Mouse (Mus musculus) midbrain, embryonic 14.5 days (tissue): ENCODE results near the gene Fam98c. TPM values are rescaled to one million over a fixed set of nuclear protein-coding genes. Genes with fewer than 3 reads are reported as not detected.
"Not testable (repeated sequence)": the region's sequence is repeated elsewhere in the genome, so short reads cannot be mapped to it uniquely, and the experiment has no call there.

ENCODE experiments used
- ATAC-seq: fragments of 200-750 bp; cut with Nextera tagmentation; 2 replicates; pipeline ENCODE4 v1.8.0; 2017; ENCODE audit warnings: moderate number of reproducible peaks, moderate library complexity; ENCODE audit not compliant: low FRiP score, low TSS enrichment
- DNase-seq: peaks from one replicate; pipeline ENCODE4 v3.0.0-alpha.2; 2015
- H3K27ac ChIP-seq: fragments of 300-500 bp; sonication (generic); replicated peaks from 2 replicates; pipeline ENCODE4 v1.5.1; 2014; ENCODE audit warnings: mild to moderate bottlenecking, low read depth, low read length, moderate library complexity
- H3K27me3 ChIP-seq: fragments of 300-500 bp; sonication (generic); 2 replicates; pipeline ENCODE4 v1.6.1; 2014; ENCODE audit warnings: low read length, control low read depth, mixed read lengths; ENCODE audit not compliant: control insufficient read depth, insufficient read depth
- H3K36me3 ChIP-seq: fragments of 300-500 bp; sonication (generic); 2 replicates; pipeline ENCODE4 v1.6.1; 2014; ENCODE audit warnings: low read length, control low read depth; ENCODE audit not compliant: control insufficient read depth, insufficient read depth
- H3K4me1 ChIP-seq: fragments of 300-500 bp; sonication (generic); 2 replicates; pipeline ENCODE4 v1.6.1; 2014; ENCODE audit warnings: mild to moderate bottlenecking, antibody characterized with exemption, low read length, control low read depth; ENCODE audit not compliant: control insufficient read depth, insufficient read depth
- H3K4me2 ChIP-seq: fragments of 300-500 bp; sonication (generic); 2 replicates; pipeline ENCODE4 v1.6.1; 2014; ENCODE audit warnings: mild to moderate bottlenecking, low read length, moderate library complexity
- H3K4me3 ChIP-seq: fragments of 300-500 bp; sonication (generic); replicated peaks from 2 replicates; pipeline ENCODE4 v1.5.1; 2014; ENCODE audit warnings: low read depth, low read length
- H3K9ac ChIP-seq: fragments of 300-500 bp; sonication (generic); replicated peaks from 2 replicates; pipeline ENCODE4 v1.6.1; 2014; ENCODE audit warnings: mild to moderate bottlenecking, low read length, moderate library complexity
- H3K9me3 ChIP-seq: fragments of 300-500 bp; sonication (generic); 2 replicates; pipeline ENCODE4 v1.6.1; 2016; ENCODE audit warnings: low read length, control low read depth, mixed read lengths; ENCODE audit not compliant: control insufficient read depth
- WGBS: fragments of 180-500 bp; shearing (Covaris S2); extraction: QIAGEN DNeasy Blood & Tissue Kit; methylation state at CpG from one replicate; pipeline ENCODE4 v1.1.7; 2014; 5-methylcytosine and 5-hydroxymethylcytosine counted together
- polyA plus RNA-seq: library from polyadenylated mRNA; unstranded; fragments of >200 nt; fragmentation: Nextera tagmentation; extraction: Ambion mirVana; gene quantifications from 2 replicates; pipeline ENCODE4 v1.2.1, GENCODE M21; 2014

Fam98c gene
- polyA plus RNA-seq, result 17.7 and 21.3 TPM in 2 replicates

DNA sequence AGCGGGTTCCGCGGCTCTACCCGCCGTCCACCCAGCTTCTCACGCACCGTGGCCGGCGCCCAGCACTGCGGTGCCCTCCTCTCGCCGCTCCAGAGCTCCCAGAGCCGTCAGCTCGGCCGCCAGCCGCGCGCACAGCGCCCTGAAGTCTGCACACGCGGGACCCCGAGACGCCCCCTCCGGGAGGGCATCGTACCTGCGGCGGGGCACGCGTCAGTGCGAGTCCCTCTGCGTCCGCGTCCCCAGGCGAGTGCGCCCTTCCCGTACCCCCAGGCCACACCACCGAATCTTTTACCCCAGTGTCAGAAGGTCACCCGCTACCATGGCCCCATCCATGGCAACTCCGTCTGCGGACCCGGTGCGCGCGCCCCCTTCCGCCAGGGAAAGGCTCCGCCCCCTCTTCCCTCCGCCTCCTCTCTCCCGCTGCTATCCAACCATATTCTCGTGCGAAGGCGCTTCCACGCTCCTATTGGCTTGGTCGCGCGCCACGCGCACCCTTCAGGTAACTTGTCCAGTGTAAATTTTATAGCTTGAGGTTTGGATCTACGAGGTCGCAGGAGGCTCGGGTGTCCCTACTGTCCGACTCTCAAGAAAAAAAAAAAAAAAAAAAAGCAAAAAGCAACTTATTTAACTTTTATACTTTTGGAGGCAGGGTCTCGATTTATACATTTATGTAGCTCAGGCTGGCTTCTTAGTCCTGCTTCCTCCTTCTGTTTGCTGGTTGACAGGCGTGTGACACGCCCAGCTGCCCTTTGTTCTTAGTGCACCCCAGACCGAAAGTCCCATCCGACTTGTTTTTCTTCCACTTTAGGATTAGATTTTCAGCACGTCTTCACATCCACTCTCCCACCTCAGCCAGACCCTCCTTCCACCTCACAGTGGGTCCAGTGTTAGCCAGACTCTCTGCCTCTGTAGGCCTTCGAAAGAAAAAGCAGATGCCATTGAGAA is at the start of gene Fam98c:
Gene Fam98c (minus strand): TSS at position 397 of the 945 bp plus-strand sequence.
- H3K27me3 ChIP-seq, result no peaks in the 10 kb centered on the region
- peak within 1 kb of the TSS; percentile 92 for H3K4me2 ChIP-seq
- H3K4me1 ChIP-seq, result 0 out of 2 replicates have a peak, but pooled peaks cover 5% of the 10 kb centered on the region
- peak; percentile 93 for DNase-seq
- no peaks in the 10 kb centered on the region for H3K9me3 ChIP-seq
- H3K36me3 ChIP-seq, result peaks cover 4% of the 10 kb centered on the region
- H3K27ac ChIP-seq, result peak within 1 kb of the TSS; percentile 87
- H3K9ac ChIP-seq, result peak within 1 kb of the TSS; percentile 69
- ATAC-seq, result peak; percentile 85
- whole genome bisulfite sequencing, result 3% methylated on average over 67 of the region's 68 CpGs
- H3K4me3 ChIP-seq, result peak within 1 kb of the TSS; percentile 72

DNA sequence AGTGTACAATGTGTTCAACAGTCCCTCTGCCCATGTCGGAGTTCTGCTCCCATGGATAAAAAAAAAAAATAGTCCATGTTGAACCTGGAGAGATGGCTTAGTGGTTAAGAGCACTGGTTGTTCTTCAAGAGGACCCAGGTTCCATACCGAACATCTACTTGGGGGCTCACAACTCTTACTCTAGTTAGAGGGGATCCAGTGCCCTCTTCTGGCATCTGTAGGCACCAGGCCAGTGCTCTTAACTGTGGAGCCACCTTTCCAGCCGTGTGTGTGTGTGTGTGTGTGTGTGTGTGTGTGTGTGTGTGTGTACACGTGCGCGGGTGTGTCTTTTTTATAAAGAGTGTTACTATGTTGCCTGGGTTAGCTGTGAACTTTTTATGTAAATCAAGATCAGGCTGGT is 46.5 kb upstream of the Fam98c start:
- H3K27ac ChIP-seq, result no peak overlapping the region
- no peak overlapping the region for H3K9ac ChIP-seq
- no peak overlapping the region for H3K4me2 ChIP-seq
- ATAC-seq (no peak), DNase-seq (no peak)
- no peaks in the 10 kb centered on the region for H3K4me1 ChIP-seq
- H3K4me3 ChIP-seq, result no peak overlapping the region
- 81% methylated on average over 6 of the region's 6 CpGs for WGBS
- no peaks in the 10 kb centered on the region for H3K36me3 ChIP-seq
- no peaks in the 10 kb centered on the region for H3K9me3 ChIP-seq
- H3K27me3 ChIP-seq, result no peaks in the 10 kb centered on the region

DNA sequence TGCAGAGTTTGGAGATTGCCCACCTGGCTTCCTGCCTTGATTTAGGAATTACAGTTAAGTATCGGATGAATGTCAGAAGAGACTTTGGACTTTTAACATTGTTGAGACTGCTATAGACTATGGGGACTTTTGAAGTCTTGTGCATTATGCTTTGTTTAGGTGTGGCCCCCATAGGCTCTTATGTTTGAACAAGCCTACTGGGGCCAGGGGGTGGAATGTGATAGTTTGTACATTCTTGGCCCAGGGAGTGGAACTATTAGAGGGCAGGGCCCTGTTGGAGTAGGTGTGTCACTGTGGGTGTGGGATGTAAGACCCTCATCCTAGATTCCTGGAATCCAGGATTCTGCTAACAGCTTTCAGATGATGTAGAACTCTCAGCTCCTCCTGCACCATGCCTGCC is 38.2 kb upstream of the Fam98c start:
- WGBS, result 100% methylated on average over 1 of the region's 1 CpGs
- not testable (repeated sequence) for H3K9me3 ChIP-seq, DNase-seq, H3K36me3 ChIP-seq, H3K27ac ChIP-seq, H3K4me1 ChIP-seq, H3K4me2 ChIP-seq, H3K4me3 ChIP-seq, H3K9ac ChIP-seq, H3K27me3 ChIP-seq, ATAC-seq

DNA sequence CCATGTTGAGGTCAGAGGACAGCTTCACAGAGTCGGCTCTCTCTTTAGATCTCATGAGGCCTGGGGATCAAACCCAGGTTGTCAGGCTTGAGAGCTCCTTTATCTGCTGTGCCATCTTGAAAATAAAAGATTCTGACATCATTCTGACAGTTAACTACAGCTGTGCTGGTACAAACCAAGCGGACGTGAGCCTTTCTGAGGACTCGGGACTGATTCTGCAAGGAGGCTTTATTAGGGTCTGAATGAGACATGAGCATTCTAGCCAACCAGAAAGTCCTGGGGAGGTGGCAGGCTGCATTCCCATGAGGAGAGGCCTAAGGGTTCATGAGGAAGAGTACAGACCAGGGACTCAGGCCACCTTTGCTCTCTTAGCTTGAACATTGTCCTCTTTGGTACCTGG is 25.3 kb upstream of the Fam98c start:
- Histone ChIP-seq H3K4me1 (peaks cover 15% of the 10 kb centered on the region), H3K4me2 (peak overlapping the region; percentile 48; the same call in 1 of the 2 replicates), H3K27ac (peak overlapping the region; percentile 74)
- ATAC-seq, H3K36me3 ChIP-seq, H3K9me3 ChIP-seq, DNase-seq, H3K4me3 ChIP-seq, H3K9ac ChIP-seq, H3K27me3 ChIP-seq: not testable (repeated sequence)
- WGBS, result 85% methylated on average over 4 of the region's 4 CpGs

DNA sequence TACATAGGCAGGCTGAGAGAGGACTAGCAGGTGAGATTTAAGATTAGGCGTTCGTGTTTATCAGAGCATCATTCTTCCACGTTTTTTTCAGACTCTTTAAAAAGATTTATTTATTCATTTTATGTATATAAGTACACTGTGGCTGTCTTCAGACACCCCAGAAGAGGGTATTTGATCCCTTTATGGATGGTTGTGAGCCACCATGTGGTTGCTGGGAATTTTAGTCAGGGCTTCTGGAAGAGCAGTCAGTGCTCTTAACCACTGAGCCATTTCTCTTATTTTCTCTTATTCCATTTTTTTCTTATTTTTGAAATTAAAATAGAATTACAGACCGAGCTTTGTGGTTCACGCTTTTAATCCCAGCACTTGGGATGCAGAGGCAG is 24.8 kb upstream of the Fam98c start:
- WGBS, result 40% methylated on average over 5 of the region's 5 CpGs
- Histone ChIP-seq H3K27me3 (no peaks in the 10 kb centered on the region), H3K36me3 (peaks cover 15% of the 10 kb centered on the region), H3K4me3 (peak overlapping the region; percentile 81), H3K4me1 (peaks cover 15% of the 10 kb centered on the region), H3K9ac (0 out of 2 replicates have a peak overlapping the region, but pooled peaks have one; percentile 34), H3K9me3 (no peaks in the 10 kb centered on the region), H3K4me2 (peak overlapping the region; percentile 48), H3K27ac (peak overlapping the region; percentile 74)
- 0 out of 2 replicates have a peak, but pooled peaks have one; percentile 29 for ATAC-seq
- no peak for DNase-seq

DNA sequence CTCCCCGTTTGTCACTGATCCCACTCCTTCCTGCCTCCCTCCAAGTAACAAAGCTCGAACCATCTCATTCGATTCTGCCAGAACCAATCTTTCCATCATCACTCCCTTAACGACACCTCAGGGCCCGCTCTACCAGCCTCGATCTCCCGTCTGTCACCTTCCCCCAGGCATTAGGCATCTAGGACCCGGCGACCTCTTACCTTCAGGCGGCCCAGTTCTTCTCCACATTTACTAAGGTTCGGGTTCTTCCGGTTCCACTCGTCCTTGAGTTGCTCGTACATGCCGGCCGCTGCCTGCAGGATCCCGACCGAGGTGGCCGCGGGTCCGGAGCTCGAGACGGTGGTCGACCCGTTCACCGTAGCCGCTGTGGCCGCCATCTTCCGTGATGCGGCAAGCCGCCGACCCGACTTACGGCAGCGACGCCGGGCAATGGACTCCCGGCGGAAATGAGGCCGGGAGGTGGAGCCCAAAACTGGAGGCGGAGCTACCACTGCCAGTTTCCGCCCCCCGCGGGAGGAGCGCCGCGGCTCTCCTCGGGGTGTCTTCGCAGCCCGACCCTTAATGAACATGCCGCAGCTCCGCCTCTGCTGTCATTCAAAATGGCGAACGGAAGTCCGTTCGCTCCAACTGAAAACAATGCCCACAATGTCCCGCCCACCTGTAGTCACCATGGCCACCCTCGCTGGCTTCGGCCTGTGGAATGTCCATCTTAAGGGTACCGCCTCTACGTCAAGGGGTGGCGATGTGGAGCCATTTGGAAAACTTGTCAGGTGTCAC is 24.2 kb upstream of the Fam98c start, which contains the start of gene Psmd8:
Gene Psmd8 (minus strand): TSS at position 625 of the 777 bp plus-strand sequence.
- Histone ChIP-seq H3K4me3 (peak within 1 kb of the TSS; percentile 81), H3K4me1 (peaks cover 15% of the 10 kb centered on the region), H3K36me3 (peaks cover 20% of the 10 kb centered on the region), H3K4me2 (peak within 1 kb of the TSS; percentile 89), H3K27ac (peak within 1 kb of the TSS; percentile 74), H3K9me3 (no peaks in the 10 kb centered on the region), H3K27me3 (no peaks in the 10 kb centered on the region), H3K9ac (peak within 1 kb of the TSS; percentile 73)
- DNase-seq (peak; percentile 99), ATAC-seq (peak; percentile 94)
- WGBS, result under 1% methylated on average over 62 of the region's 62 CpGs

DNA sequence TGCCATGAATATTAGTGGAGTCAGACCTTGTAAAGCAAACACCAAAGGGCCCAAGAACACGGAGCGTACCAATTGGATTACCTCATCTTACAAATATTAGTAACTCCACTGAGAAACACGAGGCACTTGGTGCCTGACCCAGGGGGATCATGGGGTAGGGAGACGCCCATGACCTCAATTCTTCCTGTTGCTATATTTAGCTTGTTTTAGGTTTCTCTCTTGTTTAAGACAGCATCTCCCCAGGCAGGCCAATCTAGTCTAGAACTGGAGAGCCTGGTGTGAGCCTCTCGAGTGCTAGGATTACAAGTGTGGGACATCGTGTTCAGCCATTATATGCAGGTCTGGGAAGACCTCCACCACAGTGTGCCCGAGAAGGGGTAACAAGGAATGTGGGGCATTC is 23.3 kb upstream of the Fam98c start:
- no peak overlapping the region for H3K27ac ChIP-seq
- H3K4me1 ChIP-seq, result peaks cover 15% of the 10 kb centered on the region
- H3K4me2 ChIP-seq, result peak overlapping the region; percentile 89
- H3K36me3 ChIP-seq, result peaks cover 30% of the 10 kb centered on the region
- H3K27me3 ChIP-seq, result peaks cover 2% of the 10 kb centered on the region; the same call in 1 of the 2 replicates
- 52% methylated on average over 7 of the region's 7 CpGs for WGBS
- ATAC-seq (no peak), DNase-seq (no peak)
- no peaks in the 10 kb centered on the region for H3K9me3 ChIP-seq
- H3K4me3 ChIP-seq, result peak overlapping the region; percentile 81
- peak overlapping the region; percentile 73 for H3K9ac ChIP-seq

DNA sequence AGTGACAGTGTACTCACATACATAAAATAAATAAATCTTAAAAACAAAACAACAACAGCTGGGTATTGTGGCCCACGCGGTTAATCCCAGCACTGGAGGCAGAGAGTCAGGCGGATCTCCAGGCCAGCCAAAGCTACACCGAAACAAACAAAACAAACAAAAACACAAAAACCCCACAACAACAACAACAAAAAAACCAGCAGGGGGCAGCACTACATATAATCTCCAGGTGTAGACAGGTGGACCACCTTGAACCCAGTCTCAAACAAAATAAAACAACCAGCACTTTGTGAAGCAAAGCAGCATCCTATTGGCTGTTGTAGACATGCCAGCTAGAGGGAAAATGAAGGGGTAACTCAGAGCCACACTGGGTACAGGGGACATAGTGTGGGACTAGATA is 22.1 kb upstream of the Fam98c start:
- WGBS, result 92% methylated on average over 4 of the region's 4 CpGs
- Histone ChIP-seq H3K4me2 (peak overlapping the region; percentile 89), H3K36me3 (peaks cover 42% of the 10 kb centered on the region), H3K9me3 (no peaks in the 10 kb centered on the region), H3K27ac (no peak overlapping the region), H3K27me3 (peaks cover 12% of the 10 kb centered on the region), H3K4me1 (peaks cover 15% of the 10 kb centered on the region), H3K4me3 (no peak overlapping the region), H3K9ac (no peak overlapping the region)
- no peak for ATAC-seq
- no peak for DNase-seq
